Mouse (Mus musculus) limb, embryonic 14.5 days (tissue): ENCODE data around the gene Elovl7. TPM values are rescaled to one million over a fixed set of nuclear protein-coding genes. Genes with fewer than 3 reads are reported as not detected.

Experiments used
- ATAC-seq: fragments of 200-750 bp; cut with Nextera tagmentation; 2 replicates; pipeline ENCODE4 v1.8.0; 2017; ENCODE audit warnings: low read depth, moderate number of reproducible peaks, moderate TSS enrichment; ENCODE audit not compliant: low FRiP score
- DNase-seq: peaks from one replicate; pipeline ENCODE4 v3.0.0-alpha.2; 2015; ENCODE audit warnings: low spot score
- H3K27ac ChIP-seq: fragments of 300-500 bp; sonication (generic); replicated peaks from 2 replicates; pipeline ENCODE4 v1.5.1; 2014; ENCODE audit warnings: low read depth, mild to moderate bottlenecking, low read length, moderate library complexity, mixed read lengths
- H3K27me3 ChIP-seq: fragments of 300-500 bp; sonication (generic); 2 replicates; pipeline ENCODE4 v1.6.1; 2014; ENCODE audit warnings: low read length, mixed read lengths; ENCODE audit not compliant: control insufficient read depth, insufficient read depth
- H3K36me3 ChIP-seq: fragments of 300-500 bp; sonication (generic); 2 replicates; pipeline ENCODE4 v1.6.1; 2014; ENCODE audit warnings: mild to moderate bottlenecking, low read length, moderate library complexity, mixed read lengths; ENCODE audit not compliant: control insufficient read depth, insufficient read depth
- H3K4me1 ChIP-seq: fragments of 300-500 bp; sonication (generic); 2 replicates; pipeline ENCODE4 v1.6.1; 2014; ENCODE audit warnings: antibody characterized with exemption, low read length, mixed read lengths; ENCODE audit not compliant: control insufficient read depth, insufficient read depth
- H3K4me2 ChIP-seq: fragments of 300-500 bp; sonication (generic); replicated peaks from 2 replicates; pipeline ENCODE4 v1.6.1; 2014; ENCODE audit warnings: low read depth, mild to moderate bottlenecking, low read length, moderate library complexity; ENCODE audit not compliant: severe bottlenecking
- H3K4me3 ChIP-seq: fragments of 300-500 bp; sonication (generic); replicated peaks from 2 replicates; pipeline ENCODE4 v1.5.1; 2014; ENCODE audit warnings: low read length
- H3K9ac ChIP-seq: fragments of 300-500 bp; sonication (generic); 2 replicates; pipeline ENCODE4 v1.6.1; 2014; ENCODE audit warnings: mild to moderate bottlenecking, low read depth, low read length, moderate library complexity; ENCODE audit not compliant: severe bottlenecking
- H3K9me3 ChIP-seq: fragments of 300-500 bp; sonication (generic); 2 replicates; pipeline ENCODE4 v1.6.1; 2016; ENCODE audit warnings: low read length; ENCODE audit not compliant: control insufficient read depth
- POLR2A ChIP-seq: fragments of 200-500 bp; IDR thresholded peaks from 2 replicates; pipeline ENCODE4 v1.8.0; 2012; ENCODE audit warnings: inconsistent platforms, mild to moderate bottlenecking, moderate library complexity, borderline replicate concordance; ENCODE audit not compliant: insufficient read depth, insufficient read length; ENCODE audit errors: extremely low read depth
- WGBS: fragments of 180-500 bp; shearing (Covaris S2); extraction: QIAGEN DNeasy Blood & Tissue Kit; methylation state at CpG from one replicate; pipeline ENCODE4 v1.1.7; 2014; 5-methylcytosine and 5-hydroxymethylcytosine counted together
- polyA plus RNA-seq, 2 experiments: library from polyadenylated mRNA; depleted of rRNA in 1 of 2; stranded (reverse) in 1 of 2; unstranded in 1 of 2; fragments of >200 nt; fragmentation: Nextera tagmentation in 1 of 2; extraction: Ambion mirVana in 1 of 2; gene quantifications; 2 replicates each; pipeline versions ENCODE4 v1.2.1 to v1.2.3; 2012 to 2014

The Elovl7 gene
- polyA plus RNA-seq, 2 experiments, result 1.4 to 4.8 TPM

DNA sequence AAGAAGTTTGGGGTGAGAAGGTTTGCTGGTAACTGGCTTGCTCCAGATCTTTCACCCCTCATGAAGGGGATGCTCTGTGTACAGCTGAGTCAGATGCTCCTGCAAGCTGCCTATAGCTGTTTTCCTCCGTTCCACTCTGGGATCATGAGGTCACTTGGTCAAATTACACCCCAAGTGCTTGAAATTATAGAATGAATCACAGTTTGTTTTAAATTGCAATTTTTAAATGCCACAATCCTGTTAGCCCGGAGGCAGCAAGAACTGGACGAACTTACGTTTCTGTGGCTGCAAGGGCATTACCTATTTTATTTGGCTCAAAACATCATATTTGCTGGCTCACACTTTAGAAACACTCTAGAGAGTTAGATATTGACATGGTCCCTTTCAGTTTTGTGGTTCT is 51.2 kb downstream of the Elovl7 start:
- TF ChIP-seq POLR2A, result no peak
- Histone ChIP-seq H3K4me2 (no peak overlapping the region), H3K4me3 (no peak overlapping the region), H3K27ac (no peak overlapping the region), H3K9ac (no peak overlapping the region), H3K36me3 (no peaks in the 10 kb centered on the region), H3K9me3 (no peaks in the 10 kb centered on the region), H3K27me3 (no peaks in the 10 kb centered on the region), H3K4me1 (no peaks in the 10 kb centered on the region)
- ATAC-seq (no peak), DNase-seq (no peak)
- 58% methylated on average over 4 of the region's 4 CpGs for WGBS

DNA sequence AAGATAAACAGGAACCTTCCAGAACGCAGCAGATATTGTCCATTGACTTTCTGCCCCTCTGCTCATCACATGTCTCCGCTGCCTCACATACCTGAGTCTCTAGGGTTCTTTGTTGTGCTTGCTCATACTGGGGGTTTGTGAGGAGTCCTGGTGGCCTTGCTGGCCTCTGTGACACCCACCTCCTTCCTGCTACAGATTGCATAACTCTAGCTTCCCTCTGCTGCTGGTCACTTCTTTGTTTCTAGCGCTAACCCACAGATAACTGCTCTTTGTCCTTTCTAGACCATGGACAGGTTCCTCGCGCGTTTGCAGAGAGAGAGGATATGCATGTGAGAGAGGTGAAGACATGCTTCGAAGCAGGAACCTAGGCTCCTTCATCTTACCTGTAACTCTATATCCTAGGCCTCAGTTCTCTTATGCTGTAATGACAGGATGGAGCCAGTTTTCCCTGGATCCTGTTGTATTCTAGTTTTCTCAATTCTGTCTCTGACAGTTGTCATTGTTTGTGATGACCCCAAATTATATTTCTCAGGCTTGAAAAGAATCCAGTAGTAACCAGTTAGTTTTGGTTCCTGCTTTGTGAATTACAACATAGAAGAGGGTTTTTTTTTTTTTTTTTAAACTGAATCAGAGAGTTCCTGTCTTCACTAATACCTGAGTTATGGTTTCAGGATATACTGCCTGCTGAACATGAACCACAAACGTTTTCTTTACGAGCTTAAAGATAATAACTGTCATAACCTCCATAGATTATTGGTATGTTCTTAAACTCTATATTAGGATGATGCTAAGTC is 53.8 kb downstream of the Elovl7 start:
- Histone ChIP-seq H3K4me3 (no peak overlapping the region), H3K9me3 (no peaks in the 10 kb centered on the region), H3K4me2 (no peak overlapping the region), H3K9ac (no peak overlapping the region), H3K4me1 (peaks cover 9% of the 10 kb centered on the region), H3K36me3 (no peaks in the 10 kb centered on the region), H3K27ac (no peak overlapping the region), H3K27me3 (no peaks in the 10 kb centered on the region)
- DNase-seq (no peak), ATAC-seq (no peak)
- WGBS, result 77% methylated on average over 9 of the region's 9 CpGs
- no peak for TF ChIP-seq POLR2A

DNA sequence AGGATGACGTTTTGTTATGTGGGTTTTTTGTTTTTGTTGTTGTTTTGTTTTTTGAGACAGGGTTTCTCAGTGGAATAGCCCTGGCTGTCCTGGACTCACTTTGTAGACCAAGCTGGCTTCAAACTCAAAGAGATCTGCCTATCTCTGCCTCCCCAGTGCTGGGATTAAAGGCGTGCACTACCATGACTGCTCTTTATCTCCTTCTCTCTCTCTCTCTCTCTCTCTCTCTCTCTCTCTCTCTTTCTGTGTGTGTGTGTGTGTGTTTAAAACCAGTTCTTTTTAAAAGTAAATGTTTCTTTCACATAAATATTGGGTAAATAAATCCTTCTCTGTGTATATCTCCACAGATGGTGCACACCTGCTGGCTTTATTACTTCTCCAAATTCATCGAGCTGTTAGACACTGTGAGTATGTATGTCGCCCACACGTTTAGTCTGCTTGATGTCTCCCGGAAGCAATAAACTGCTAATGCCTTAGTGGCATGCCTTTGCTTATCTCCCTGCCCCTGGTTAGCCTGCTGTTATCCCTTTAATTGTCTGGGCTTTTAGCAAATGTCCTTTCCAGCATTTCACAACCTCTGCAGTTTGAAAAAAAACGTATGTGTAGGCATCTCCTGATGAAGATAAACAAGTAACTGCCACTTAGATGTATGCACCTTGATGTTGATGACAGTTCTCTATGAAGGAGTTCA is 57.4 kb downstream of the Elovl7 start:
- H3K9me3 ChIP-seq, result no peaks in the 10 kb centered on the region
- no peaks in the 10 kb centered on the region for H3K27me3 ChIP-seq
- peaks cover 16% of the 10 kb centered on the region for H3K4me1 ChIP-seq
- no peak overlapping the region for H3K4me3 ChIP-seq
- H3K4me2 ChIP-seq, result no peak overlapping the region
- TF ChIP-seq POLR2A, result no peak
- no peak overlapping the region for H3K9ac ChIP-seq
- ATAC-seq, result no peak
- H3K36me3 ChIP-seq, result no peaks in the 10 kb centered on the region
- no peak for DNase-seq
- no peak overlapping the region for H3K27ac ChIP-seq
- WGBS, result 24% methylated on average over 7 of the region's 7 CpGs

DNA sequence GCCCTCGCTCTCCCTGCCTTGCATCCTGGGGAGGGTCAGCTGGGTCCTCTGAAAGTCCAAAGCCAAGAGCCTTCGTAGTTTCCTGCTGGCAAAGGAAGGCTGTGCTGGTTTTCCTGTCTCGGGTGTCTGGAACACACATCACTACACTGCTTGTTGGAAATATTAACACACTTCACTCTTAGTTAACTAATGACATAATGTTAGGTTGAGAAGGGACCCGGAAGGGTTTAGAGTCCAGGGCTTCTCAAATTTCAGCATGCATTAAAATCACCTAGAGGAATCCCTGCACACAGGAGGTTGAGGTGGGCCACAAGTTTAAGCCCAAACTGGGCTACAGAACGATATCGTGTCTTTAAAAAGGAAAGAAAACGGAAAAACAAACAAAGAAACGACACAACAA is 58.1 kb downstream of the Elovl7 start:
- no peaks in the 10 kb centered on the region for H3K27me3 ChIP-seq
- H3K4me2 ChIP-seq, result no peak overlapping the region; the same call in 1 of the 2 replicates
- H3K9ac ChIP-seq, result no peak overlapping the region
- H3K9me3 ChIP-seq, result no peaks in the 10 kb centered on the region
- H3K4me1 ChIP-seq, result peaks cover 17% of the 10 kb centered on the region
- ATAC-seq (no peak), DNase-seq (no peak)
- 45% methylated on average over 8 of the region's 8 CpGs for WGBS
- no peak for TF ChIP-seq POLR2A
- no peaks in the 10 kb centered on the region for H3K36me3 ChIP-seq
- no peak overlapping the region for H3K4me3 ChIP-seq
- no peak overlapping the region for H3K27ac ChIP-seq

DNA sequence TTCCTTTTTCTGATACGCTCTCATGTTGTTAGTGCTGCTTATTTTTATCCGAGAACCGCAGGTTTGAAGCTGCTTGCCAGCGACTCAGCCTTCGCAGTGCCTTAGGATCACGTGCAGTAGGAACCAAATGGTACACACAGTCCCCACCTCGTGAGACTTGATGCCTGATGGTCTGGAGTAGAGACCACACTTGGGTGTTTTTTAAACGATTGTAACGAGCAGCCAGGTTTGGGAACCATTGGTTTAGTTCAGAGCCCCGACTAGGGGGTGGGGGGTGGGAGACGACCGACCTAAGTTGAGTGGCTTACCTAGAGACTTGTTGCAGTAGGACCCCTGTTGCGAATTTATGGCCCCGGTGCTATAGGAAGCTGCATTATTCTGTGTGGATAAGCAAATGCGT is 58.8 kb downstream of the Elovl7 start:
- H3K4me2 ChIP-seq, result peak overlapping the region; percentile 40
- H3K9me3 ChIP-seq, result no peaks in the 10 kb centered on the region
- peaks cover 17% of the 10 kb centered on the region for H3K4me1 ChIP-seq
- 0 out of 2 replicates have a peak, but pooled peaks have one; percentile 15 for ATAC-seq
- no peak for TF ChIP-seq POLR2A
- H3K27me3 ChIP-seq, result no peaks in the 10 kb centered on the region
- no peak overlapping the region for H3K9ac ChIP-seq
- no peak overlapping the region for H3K4me3 ChIP-seq
- DNase-seq, result no peak
- 33% methylated on average over 15 of the region's 15 CpGs for WGBS
- no peak overlapping the region for H3K27ac ChIP-seq
- H3K36me3 ChIP-seq, result no peaks in the 10 kb centered on the region
